Mouse (Mus musculus) cerebellum, adult 2 months (tissue): ENCODE data around the gene Adamts17.

ENCODE experiments used
- CTCF ChIP-seq: fragments of 200-500 bp; IDR thresholded peaks from 2 replicates; pipeline ENCODE4 v1.5.1; 2011; ENCODE audit warnings: low read depth, mild to moderate bottlenecking, control low read depth, low read length, moderate library complexity, borderline replicate concordance; ENCODE audit not compliant: insufficient read depth
- POLR2A ChIP-seq: fragments of 200-500 bp; IDR thresholded peaks from 2 replicates; pipeline ENCODE4 v1.6.1; 2011; ENCODE audit warnings: low read length, control low read depth, borderline replicate concordance; ENCODE audit not compliant: insufficient read depth

DNA sequence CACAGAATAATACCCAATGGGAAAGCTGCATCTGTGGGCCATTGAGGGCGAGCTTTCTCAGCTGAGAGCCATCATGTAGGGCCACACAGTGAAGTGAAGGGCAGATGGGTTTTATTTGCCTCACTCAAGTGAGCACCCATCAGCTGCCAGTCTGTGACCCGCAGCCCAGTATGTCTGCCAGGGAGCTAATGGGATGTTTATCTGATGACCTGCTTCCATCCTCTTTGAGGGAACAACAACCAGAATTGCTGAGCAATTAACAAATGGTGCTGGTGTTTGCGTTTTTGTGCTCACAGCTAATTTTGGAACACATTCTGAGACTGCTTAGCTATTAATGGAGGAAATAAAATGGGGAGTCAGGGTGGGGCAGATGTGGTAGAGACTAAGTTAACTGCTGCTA, 12.6 kb downstream of the Adamts17 start:
- TF ChIP-seq POLR2A (no peak), CTCF (no peak)
